Mouse (Mus musculus): ENCODE data around the gene Saa1. TPM values are rescaled to one million over a fixed set of nuclear protein-coding genes. Genes with fewer than 3 reads are reported as not detected.
A peak's percentile ranks its signal among the peaks of the same experiment; 100 is the strongest.

Saa1 gene
- polyA plus RNA-seq, 1 experiment from 2014 or later, result not detected

- no peaks in the 10 kb centered on the region for H3K27me3 ChIP-seq (replicated peaks; ENCODE audit: control insufficient read depth, insufficient read depth, low read length)
These were observed 18.9 kb downstream of the Saa1 start for GRCm38 (mm10) chr7:46723849-46724248.

DNA sequence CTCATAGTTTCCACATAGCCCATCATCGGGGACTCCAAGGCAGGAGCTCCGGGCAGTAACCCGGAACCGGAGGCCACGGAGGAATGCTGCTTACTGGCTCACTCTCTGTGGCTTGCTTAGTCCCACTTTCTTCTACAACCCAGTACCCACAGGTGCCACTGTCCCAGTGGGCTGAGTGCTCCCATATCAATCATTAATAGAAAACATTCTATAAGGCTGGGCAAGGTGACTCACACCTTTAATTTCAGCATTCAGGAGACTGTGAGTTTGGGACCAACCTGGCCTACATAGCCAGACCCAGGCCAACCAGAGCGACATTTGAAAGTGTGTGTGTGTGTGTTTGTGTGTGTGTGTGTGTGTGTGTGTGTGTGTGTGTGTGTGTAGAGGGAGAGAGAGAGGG is 19.4 kb downstream of the Saa1 start:
- H3K4me2 ChIP-seq (ENCODE audit: low read length), result no peak overlapping the region
- no peak for ATAC-seq
- no peak overlapping the region for H3K4me3 ChIP-seq (replicated peaks; ENCODE audit: low read length)
- no peaks in the 10 kb centered on the region for H3K36me3 ChIP-seq (ENCODE audit: control insufficient read depth, insufficient read depth)
- no peaks in the 10 kb centered on the region for H3K9me3 ChIP-seq (ENCODE audit: control insufficient read depth, low read length)
- H3K9ac ChIP-seq (replicated peaks; ENCODE audit: low read depth, low read length), result no peak overlapping the region
- 99% methylated on average over 6 of the region's 6 CpGs for WGBS
- peaks cover 7% of the 10 kb centered on the region for H3K4me1 ChIP-seq (replicated peaks; ENCODE audit: control insufficient read depth, insufficient read depth, low read length)
- H3K27ac ChIP-seq (ENCODE audit: low read length), result no peak overlapping the region
- no peaks in the 10 kb centered on the region for H3K27me3 ChIP-seq (replicated peaks; ENCODE audit: control insufficient read depth, insufficient read depth, low read length)

More at GRCm38 (mm10) chr7:46723849-46724248, 18.9 kb downstream of the Saa1 start:
- Histone ChIP-seq H3K9me3 (ENCODE audit: control insufficient read depth, low read length) (no peaks in the 10 kb centered on the region), H3K4me2 (ENCODE audit: low read length) (no peak overlapping the region), H3K4me3 (replicated peaks; ENCODE audit: low read length) (no peak overlapping the region), H3K36me3 (ENCODE audit: control insufficient read depth, insufficient read depth) (no peaks in the 10 kb centered on the region), H3K9ac (replicated peaks; ENCODE audit: low read depth, low read length) (no peak overlapping the region), H3K27ac (ENCODE audit: low read length) (no peak overlapping the region), H3K4me1 (replicated peaks; ENCODE audit: control insufficient read depth, insufficient read depth, low read length) (peaks cover 3% of the 10 kb centered on the region; the same call in 1 of the 2 replicates)
- ATAC-seq, result no peak
- WGBS, result 94% methylated on average over 3 of the region's 3 CpGs

DNA sequence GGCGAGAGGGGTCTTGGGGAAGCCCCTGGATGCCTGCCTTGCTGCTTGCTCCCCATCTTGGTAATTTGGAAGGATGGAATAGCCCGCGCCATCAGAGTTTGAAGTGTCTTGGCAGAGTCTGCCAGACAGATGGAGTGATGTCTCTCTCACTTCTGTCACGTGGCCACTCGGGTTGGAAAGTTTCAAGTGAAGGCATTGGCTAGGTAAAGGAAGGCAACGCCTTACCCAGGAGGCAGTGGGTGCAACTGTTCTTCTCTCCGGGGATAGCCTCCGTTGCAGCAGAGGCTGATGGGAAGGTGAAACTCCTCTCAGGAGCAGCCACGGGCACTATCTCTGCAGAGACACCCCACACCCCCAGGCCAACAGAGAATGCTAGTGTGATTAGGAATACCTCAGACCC is 22.3 kb downstream of the Saa1 start:
- no peak overlapping the region for H3K27ac ChIP-seq (ENCODE audit: low read length)
- peaks cover 10% of the 10 kb centered on the region for H3K4me1 ChIP-seq (replicated peaks; ENCODE audit: control insufficient read depth, insufficient read depth, low read length)
- ATAC-seq, result peak; percentile 39; the same call in 1 of the 2 replicates

DNA sequence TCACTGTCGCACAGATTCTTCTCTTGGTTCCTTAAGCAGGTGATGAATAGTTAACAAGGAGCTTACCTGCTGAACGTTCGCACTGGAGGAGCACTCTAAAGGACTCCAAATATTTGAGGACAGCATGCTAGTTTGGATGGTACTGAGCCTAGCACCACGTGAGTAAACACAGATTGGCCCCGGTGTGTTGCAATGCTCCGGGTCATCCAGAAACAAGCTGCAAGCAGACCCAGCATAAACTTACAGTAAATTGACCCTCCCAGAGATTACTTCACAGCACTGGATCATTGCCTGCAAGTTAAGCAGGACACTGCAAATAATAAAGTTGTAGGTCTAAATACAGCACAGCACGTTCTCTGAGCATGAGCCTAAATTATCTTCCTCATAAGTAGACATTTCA is 23.3 kb downstream of the Saa1 start:
- peaks cover 10% of the 10 kb centered on the region for H3K4me1 ChIP-seq (replicated peaks; ENCODE audit: control insufficient read depth, insufficient read depth, low read length)
- no peak overlapping the region for H3K27ac ChIP-seq (ENCODE audit: low read length)
- ATAC-seq, result no peak
- 83% methylated on average over 7 of the region's 7 CpGs for WGBS
- no peak overlapping the region for H3K9ac ChIP-seq (replicated peaks; ENCODE audit: low read depth, low read length)
- H3K27me3 ChIP-seq (replicated peaks; ENCODE audit: control insufficient read depth, insufficient read depth, low read length), result no peaks in the 10 kb centered on the region
- H3K9me3 ChIP-seq (ENCODE audit: control insufficient read depth, low read length), result no peaks in the 10 kb centered on the region
- no peaks in the 10 kb centered on the region for H3K36me3 ChIP-seq (ENCODE audit: control insufficient read depth, insufficient read depth)
- no peak overlapping the region for H3K4me2 ChIP-seq (ENCODE audit: low read length)
- no peak overlapping the region for H3K4me3 ChIP-seq (replicated peaks; ENCODE audit: low read length)

More for the DNA sequence above, 22.3 kb downstream of the Saa1 start:
- H3K9me3 ChIP-seq (ENCODE audit: control insufficient read depth, low read length), result no peaks in the 10 kb centered on the region
- WGBS, result 67% methylated on average over 9 of the region's 9 CpGs
- H3K4me2 ChIP-seq (ENCODE audit: low read length), result no peak overlapping the region
- H3K36me3 ChIP-seq (ENCODE audit: control insufficient read depth, insufficient read depth), result no peaks in the 10 kb centered on the region
- no peak overlapping the region for H3K4me3 ChIP-seq (replicated peaks; ENCODE audit: low read length)
- H3K9ac ChIP-seq (replicated peaks; ENCODE audit: low read depth, low read length), result no peak overlapping the region
- H3K27me3 ChIP-seq (replicated peaks; ENCODE audit: control insufficient read depth, insufficient read depth, low read length), result no peaks in the 10 kb centered on the region

DNA sequence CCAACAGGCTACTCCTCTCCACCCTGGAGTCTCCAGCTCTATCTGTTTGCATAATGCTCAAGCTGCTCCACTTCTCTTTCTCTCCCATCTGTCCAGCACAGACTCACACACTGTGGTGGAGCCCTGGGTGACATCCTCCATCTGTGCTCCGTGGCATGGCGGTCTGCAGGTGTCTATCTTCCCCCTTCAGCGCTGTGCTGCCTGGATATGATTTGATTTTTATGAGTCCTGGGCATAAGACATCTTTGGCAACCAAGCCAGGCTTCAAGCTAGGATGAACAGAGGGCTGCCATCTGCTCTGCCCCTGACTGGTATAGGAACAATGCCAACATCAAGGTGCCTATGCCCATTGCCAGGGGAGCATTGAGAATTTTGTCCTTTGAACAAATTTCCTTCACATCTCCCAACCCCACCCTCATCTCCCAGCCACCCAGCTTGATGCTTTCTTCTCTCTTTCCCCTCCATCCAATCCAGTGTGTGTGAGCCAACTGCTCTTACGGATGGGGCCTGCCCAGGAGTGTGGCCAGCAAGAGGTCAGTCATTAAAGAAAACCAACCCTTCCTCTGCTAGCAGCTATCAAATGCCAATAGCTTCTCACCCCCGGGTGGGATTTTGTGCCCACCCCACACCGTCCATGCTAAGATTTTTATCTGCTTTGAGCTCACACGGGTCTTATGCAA is 24.0 kb downstream of the Saa1 start:
- ATAC-seq, result peak; percentile 93
- 70% methylated on average over 7 of the region's 7 CpGs for WGBS

GRCm38 (mm10) chr7:46716897-46717296 is 25.9 kb downstream of the Saa1 start:
- Histone ChIP-seq H3K36me3 (ENCODE audit: control insufficient read depth, insufficient read depth) (no peaks in the 10 kb centered on the region), H3K27me3 (replicated peaks; ENCODE audit: control insufficient read depth, insufficient read depth, low read length) (no peaks in the 10 kb centered on the region), H3K9me3 (ENCODE audit: control insufficient read depth, low read length) (no peaks in the 10 kb centered on the region), H3K27ac (ENCODE audit: low read length) (no peak overlapping the region), H3K4me2 (ENCODE audit: low read length) (no peak overlapping the region), H3K4me3 (replicated peaks; ENCODE audit: low read length) (no peak overlapping the region), H3K4me1 (replicated peaks; ENCODE audit: control insufficient read depth, insufficient read depth, low read length) (peaks cover 10% of the 10 kb centered on the region), H3K9ac (replicated peaks; ENCODE audit: low read depth, low read length) (no peak overlapping the region)
- no peak for ATAC-seq
- 53% methylated on average over 5 of the region's 5 CpGs for WGBS

More for the DNA sequence above, 24.0 kb downstream of the Saa1 start:
- H3K4me2 ChIP-seq (ENCODE audit: low read length), result no peak overlapping the region
- no peaks in the 10 kb centered on the region for H3K9me3 ChIP-seq (ENCODE audit: control insufficient read depth, low read length)
- no peak overlapping the region for H3K4me3 ChIP-seq (replicated peaks; ENCODE audit: low read length)
- no peak overlapping the region for H3K9ac ChIP-seq (replicated peaks; ENCODE audit: low read depth, low read length)
- peak overlapping the region; percentile 12; the same call in 1 of the 2 replicates for H3K27ac ChIP-seq (ENCODE audit: low read length)
- no peaks in the 10 kb centered on the region for H3K36me3 ChIP-seq (ENCODE audit: control insufficient read depth, insufficient read depth)
- peaks cover 10% of the 10 kb centered on the region for H3K4me1 ChIP-seq (replicated peaks; ENCODE audit: control insufficient read depth, insufficient read depth, low read length)
- no peaks in the 10 kb centered on the region for H3K27me3 ChIP-seq (replicated peaks; ENCODE audit: control insufficient read depth, insufficient read depth, low read length)

GRCm38 (mm10) chr7:46715600-46715999 is 27.2 kb downstream of the Saa1 start, which contains the start of gene Saa3:
Saa3 (minus strand) TSS chr7:46715700.
- no peaks in the 10 kb centered on the region for H3K27me3 ChIP-seq (replicated peaks; ENCODE audit: control insufficient read depth, insufficient read depth, low read length)
- no peak within 1 kb of the TSS for H3K27ac ChIP-seq (ENCODE audit: low read length)
- H3K4me3 ChIP-seq (replicated peaks; ENCODE audit: low read length), result no peak within 1 kb of the TSS
- H3K9ac ChIP-seq (replicated peaks; ENCODE audit: low read depth, low read length), result no peak within 1 kb of the TSS
- no peak for ATAC-seq
- no peaks in the 10 kb centered on the region for H3K36me3 ChIP-seq (ENCODE audit: control insufficient read depth, insufficient read depth)
- peaks cover 10% of the 10 kb centered on the region for H3K4me1 ChIP-seq (replicated peaks; ENCODE audit: control insufficient read depth, insufficient read depth, low read length)
- 92% methylated on average over 5 of the region's 5 CpGs for WGBS
- H3K4me2 ChIP-seq (ENCODE audit: low read length), result no peak within 1 kb of the TSS
- H3K9me3 ChIP-seq (ENCODE audit: control insufficient read depth, low read length), result no peaks in the 10 kb centered on the region

- Histone ChIP-seq H3K4me1 (replicated peaks; ENCODE audit: control insufficient read depth, insufficient read depth, low read length) (peaks cover 11% of the 10 kb centered on the region), H3K27ac (ENCODE audit: low read length) (no peak overlapping the region), H3K9ac (replicated peaks; ENCODE audit: low read depth, low read length) (no peak overlapping the region), H3K4me2 (ENCODE audit: low read length) (no peak overlapping the region), H3K27me3 (replicated peaks; ENCODE audit: control insufficient read depth, insufficient read depth, low read length) (no peaks in the 10 kb centered on the region), H3K9me3 (ENCODE audit: control insufficient read depth, low read length) (no peaks in the 10 kb centered on the region), H3K4me3 (replicated peaks; ENCODE audit: low read length) (no peak overlapping the region), H3K36me3 (ENCODE audit: control insufficient read depth, insufficient read depth) (no peaks in the 10 kb centered on the region)
- WGBS, result 33% methylated on average over 6 of the region's 6 CpGs
- no peak for ATAC-seq
These were observed 28.3 kb downstream of the Saa1 start for GRCm38 (mm10) chr7:46714518-46714917.

DNA sequence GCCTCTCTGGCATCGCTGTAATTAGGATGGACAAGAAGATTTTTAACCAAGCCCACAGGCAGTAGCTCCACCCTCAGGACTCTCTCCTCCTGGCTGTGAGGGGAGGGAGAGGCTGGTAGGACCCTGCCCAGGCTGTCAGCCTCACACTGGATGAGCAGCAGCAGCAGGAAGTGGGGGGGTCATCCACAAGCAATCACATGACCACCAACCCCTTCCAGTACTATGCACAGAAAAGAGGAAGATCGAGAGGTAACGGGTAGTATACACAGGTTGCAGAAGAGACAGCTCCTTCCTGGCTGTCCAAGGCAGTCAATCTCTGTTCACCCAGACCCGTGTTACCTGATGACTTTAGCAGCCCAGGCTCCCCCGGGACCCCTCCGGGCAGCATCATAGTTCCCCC is 30.5 kb downstream of the Saa1 start:
- no peak for ATAC-seq
- H3K9ac ChIP-seq (replicated peaks; ENCODE audit: low read depth, low read length), result no peak overlapping the region
- peaks cover 9% of the 10 kb centered on the region for H3K4me1 ChIP-seq (replicated peaks; ENCODE audit: control insufficient read depth, insufficient read depth, low read length)
- no peaks in the 10 kb centered on the region for H3K36me3 ChIP-seq (ENCODE audit: control insufficient read depth, insufficient read depth)
- no peak overlapping the region for H3K27ac ChIP-seq (ENCODE audit: low read length)
- no peaks in the 10 kb centered on the region for H3K9me3 ChIP-seq (ENCODE audit: control insufficient read depth, low read length)
- no peak overlapping the region for H3K4me3 ChIP-seq (replicated peaks; ENCODE audit: low read length)
- 73% methylated on average over 6 of the region's 6 CpGs for WGBS
- H3K4me2 ChIP-seq (ENCODE audit: low read length), result no peak overlapping the region
- no peaks in the 10 kb centered on the region for H3K27me3 ChIP-seq (replicated peaks; ENCODE audit: control insufficient read depth, insufficient read depth, low read length)

All from forebrain, embryonic 16.5 days (tissue).